Mouse (Mus musculus) forebrain, embryonic 13.5 days (tissue): ENCODE results near the gene Pkp4. TPM values are rescaled to one million over a fixed set of nuclear protein-coding genes. Genes with fewer than 3 reads are reported as not detected.

Experiments used
- ATAC-seq: fragments of 200-750 bp; cut with Nextera tagmentation; 2 replicates; pipeline ENCODE4 v1.8.0; 2017
- H3K27ac ChIP-seq: fragments of 300-500 bp; sonication (generic); 2 replicates; pipeline ENCODE4 v1.5.1; 2015; ENCODE audit warnings: inconsistent platforms, mild to moderate bottlenecking, moderate library complexity
- H3K27me3 ChIP-seq: fragments of 300-500 bp; sonication (generic); 2 replicates; pipeline ENCODE4 v1.6.1; 2015; ENCODE audit warnings: mild to moderate bottlenecking, inconsistent platforms
- H3K36me3 ChIP-seq: fragments of 300-500 bp; sonication (generic); 2 replicates; pipeline ENCODE4 v1.6.1; 2015; ENCODE audit warnings: mild to moderate bottlenecking, inconsistent platforms; ENCODE audit not compliant: poor library complexity, severe bottlenecking
- H3K4me1 ChIP-seq: fragments of 300-500 bp; sonication (generic); 2 replicates; pipeline ENCODE4 v1.6.1; 2015; ENCODE audit warnings: inconsistent platforms
- H3K4me2 ChIP-seq: fragments of 300-500 bp; sonication (generic); 2 replicates; pipeline ENCODE4 v1.6.1; 2015; ENCODE audit warnings: inconsistent platforms, mild to moderate bottlenecking, moderate library complexity
- H3K4me3 ChIP-seq: fragments of 300-500 bp; sonication (generic); 2 replicates; pipeline ENCODE4 v1.5.1; 2015; ENCODE audit warnings: mild to moderate bottlenecking, inconsistent platforms
- H3K9ac ChIP-seq: fragments of 300-500 bp; sonication (generic); 2 replicates; pipeline ENCODE4 v1.6.1; 2015; ENCODE audit warnings: mild to moderate bottlenecking, inconsistent platforms
- H3K9me3 ChIP-seq: fragments of 300-500 bp; sonication (generic); replicated peaks from 2 replicates; pipeline ENCODE4 v1.6.1; 2016; ENCODE audit warnings: inconsistent platforms
- WGBS: fragments of 180-500 bp; shearing (Covaris S2); methylation state at CpG from one replicate; pipeline ENCODE4 v1.1.7; 2015; 5-methylcytosine and 5-hydroxymethylcytosine counted together
- polyA plus RNA-seq: library from polyadenylated mRNA; unstranded; fragments of >200 nt; fragmentation: Nextera tagmentation; extraction: Ambion mirVana; gene quantifications from 2 replicates; pipeline ENCODE4 v1.2.1, GENCODE M21; 2015

The Pkp4 gene
- polyA plus RNA-seq, 1 experiment from 2014 or later: 19.7 TPM

GRCm38 (mm10) chr2:59327946-59328345 is 167.3 kb downstream of the Pkp4 start:
- no peaks in the 10 kb centered on the region for H3K4me1 ChIP-seq
- no peak for ATAC-seq
- H3K4me2 ChIP-seq: no peak overlapping the region
- no peak overlapping the region for H3K27ac ChIP-seq
- no peak overlapping the region for H3K9ac ChIP-seq
- no peaks in the 10 kb centered on the region for H3K27me3 ChIP-seq
- no peak overlapping the region for H3K4me3 ChIP-seq
- WGBS: 93% methylated on average over 5 of the region's 5 CpGs
- H3K9me3 ChIP-seq: no peaks in the 10 kb centered on the region
- peaks cover 9% of the 10 kb centered on the region; the same call in 1 of the 2 replicates for H3K36me3 ChIP-seq

- ATAC-seq: no peak
- H3K4me1 ChIP-seq: no peaks in the 10 kb centered on the region
- no peak overlapping the region for H3K9ac ChIP-seq
- H3K27ac ChIP-seq: no peak overlapping the region
- peaks cover 18% of the 10 kb centered on the region; the same call in 1 of the 2 replicates for H3K36me3 ChIP-seq
- WGBS: 91% methylated on average over 9 of the region's 9 CpGs
- no peaks in the 10 kb centered on the region for H3K9me3 ChIP-seq
- H3K4me2 ChIP-seq: no peak overlapping the region
- H3K27me3 ChIP-seq: no peaks in the 10 kb centered on the region
- H3K4me3 ChIP-seq: no peak overlapping the region
These were observed 170.4 kb downstream of the Pkp4 start for GRCm38 (mm10) chr2:59331093-59331492.

- 70% methylated on average over 4 of the region's 4 CpGs for WGBS
- Histone ChIP-seq H3K4me3 (no peak overlapping the region), H3K27ac (no peak overlapping the region), H3K9me3 (no peaks in the 10 kb centered on the region), H3K27me3 (no peaks in the 10 kb centered on the region), H3K36me3 (peaks cover 23% of the 10 kb centered on the region), H3K4me2 (no peak overlapping the region), H3K9ac (no peak overlapping the region), H3K4me1 (no peaks in the 10 kb centered on the region)
- ATAC-seq: no peak
These were observed 171.9 kb downstream of the Pkp4 start for GRCm38 (mm10) chr2:59332523-59332922.

- no peak for ATAC-seq
- H3K4me3 ChIP-seq: no peak overlapping the region
- H3K4me1 ChIP-seq: no peaks in the 10 kb centered on the region
- peaks cover 59% of the 10 kb centered on the region for H3K36me3 ChIP-seq
- no peak overlapping the region for H3K27ac ChIP-seq
- H3K27me3 ChIP-seq: no peaks in the 10 kb centered on the region
- no peaks in the 10 kb centered on the region for H3K9me3 ChIP-seq
- no peak overlapping the region for H3K4me2 ChIP-seq
- 90% methylated on average over 11 of the region's 11 CpGs for WGBS
- H3K9ac ChIP-seq: no peak overlapping the region
These were observed 177.9 kb downstream of the Pkp4 start for GRCm38 (mm10) chr2:59338501-59338900.

GRCm38 (mm10) chr2:59338926-59339325 is 178.3 kb downstream of the Pkp4 start:
- 87% methylated on average over 8 of the region's 8 CpGs for WGBS

GRCm38 (mm10) chr2:59339776-59340539 is 179.3 kb downstream of the Pkp4 start:
- WGBS: 89% methylated on average over 5 of the region's 5 CpGs
- no peaks in the 10 kb centered on the region for H3K4me1 ChIP-seq
- no peaks in the 10 kb centered on the region for H3K27me3 ChIP-seq
- H3K9me3 ChIP-seq: no peaks in the 10 kb centered on the region
- no peak for ATAC-seq
- no peak overlapping the region for H3K27ac ChIP-seq
- no peak overlapping the region for H3K9ac ChIP-seq
- H3K4me2 ChIP-seq: no peak overlapping the region
- H3K4me3 ChIP-seq: no peak overlapping the region
- peaks cover 61% of the 10 kb centered on the region for H3K36me3 ChIP-seq

More at GRCm38 (mm10) chr2:59338926-59339325, 178.3 kb downstream of the Pkp4 start:
- Histone ChIP-seq H3K36me3 (peaks cover 56% of the 10 kb centered on the region), H3K4me3 (no peak overlapping the region), H3K27ac (no peak overlapping the region), H3K27me3 (no peaks in the 10 kb centered on the region), H3K4me2 (no peak overlapping the region), H3K9ac (no peak overlapping the region), H3K4me1 (no peaks in the 10 kb centered on the region), H3K9me3 (no peaks in the 10 kb centered on the region)
- no peak for ATAC-seq

GRCm38 (mm10) chr2:59340878-59341277 is 180.2 kb downstream of the Pkp4 start:
- H3K9ac ChIP-seq: no peak overlapping the region
- no peak for ATAC-seq
- H3K4me1 ChIP-seq: no peaks in the 10 kb centered on the region
- H3K27ac ChIP-seq: no peak overlapping the region
- 92% methylated on average over 1 of the region's 1 CpGs for WGBS
- peaks cover 69% of the 10 kb centered on the region for H3K36me3 ChIP-seq
- H3K27me3 ChIP-seq: no peaks in the 10 kb centered on the region
- no peaks in the 10 kb centered on the region for H3K9me3 ChIP-seq
- no peak overlapping the region for H3K4me2 ChIP-seq
- H3K4me3 ChIP-seq: no peak overlapping the region

- H3K4me2 ChIP-seq: no peak overlapping the region
- peaks cover 6% of the 10 kb centered on the region; the same call in 1 of the 2 replicates for H3K4me1 ChIP-seq
- H3K27ac ChIP-seq: no peak overlapping the region
- no peak for ATAC-seq
- no peaks in the 10 kb centered on the region for H3K9me3 ChIP-seq
- H3K9ac ChIP-seq: no peak overlapping the region
- H3K27me3 ChIP-seq: no peaks in the 10 kb centered on the region
- peaks cover 63% of the 10 kb centered on the region for H3K36me3 ChIP-seq
- H3K4me3 ChIP-seq: no peak overlapping the region
- WGBS: 96% methylated on average over 6 of the region's 6 CpGs
These were observed 182.1 kb downstream of the Pkp4 start for GRCm38 (mm10) chr2:59342591-59343210.

- 95% methylated on average over 11 of the region's 11 CpGs for whole genome bisulfite sequencing
- ATAC-seq: no peak
- Histone ChIP-seq H3K9ac (no peak overlapping the region), H3K27me3 (no peaks in the 10 kb centered on the region), H3K27ac (no peak overlapping the region), H3K4me1 (peaks cover 6% of the 10 kb centered on the region; the same call in 1 of the 2 replicates), H3K9me3 (no peaks in the 10 kb centered on the region), H3K4me3 (no peak overlapping the region), H3K36me3 (peaks cover 64% of the 10 kb centered on the region), H3K4me2 (no peak overlapping the region)
These were observed 183.2 kb downstream of the Pkp4 start for GRCm38 (mm10) chr2:59343834-59344233.

- no peaks in the 10 kb centered on the region for H3K27me3 ChIP-seq
- peaks cover 6% of the 10 kb centered on the region; the same call in 1 of the 2 replicates for H3K4me1 ChIP-seq
- H3K36me3 ChIP-seq: peaks cover 61% of the 10 kb centered on the region
- no peak overlapping the region for H3K4me2 ChIP-seq
- no peak overlapping the region for H3K9ac ChIP-seq
- no peak overlapping the region for H3K4me3 ChIP-seq
- H3K9me3 ChIP-seq: no peaks in the 10 kb centered on the region
- no peak overlapping the region for H3K27ac ChIP-seq
- WGBS: 96% methylated on average over 13 of the region's 13 CpGs
- no peak for ATAC-seq
These were observed 184.0 kb downstream of the Pkp4 start for GRCm38 (mm10) chr2:59344699-59345098.

GRCm38 (mm10) chr2:59345141-59345839 is 184.6 kb downstream of the Pkp4 start:
- no peak overlapping the region for H3K9ac ChIP-seq
- H3K4me1 ChIP-seq: peaks cover 6% of the 10 kb centered on the region; the same call in 1 of the 2 replicates
- H3K9me3 ChIP-seq: no peaks in the 10 kb centered on the region
- ATAC-seq: no peak
- H3K4me2 ChIP-seq: no peak overlapping the region
- no peak overlapping the region for H3K4me3 ChIP-seq
- H3K36me3 ChIP-seq: peaks cover 55% of the 10 kb centered on the region
- no peak overlapping the region for H3K27ac ChIP-seq
- 95% methylated on average over 11 of the region's 11 CpGs for WGBS
- H3K27me3 ChIP-seq: no peaks in the 10 kb centered on the region

- ATAC-seq: 0 out of 2 replicates have a peak, but pooled peaks have one; percentile 50
- Histone ChIP-seq H3K36me3 (peaks cover 51% of the 10 kb centered on the region), H3K27ac (no peak overlapping the region; the same call in 1 of the 2 replicates), H3K4me3 (no peak overlapping the region), H3K4me1 (peaks cover 16% of the 10 kb centered on the region), H3K27me3 (no peaks in the 10 kb centered on the region), H3K9ac (no peak overlapping the region), H3K4me2 (no peak overlapping the region), H3K9me3 (no peaks in the 10 kb centered on the region)
- 88% methylated on average over 12 of the region's 12 CpGs for WGBS
These were observed 185.8 kb downstream of the Pkp4 start for GRCm38 (mm10) chr2:59346443-59346842.
